Mouse (Mus musculus) kidney, adult 2 months (tissue): ENCODE data around the gene Ccdc171.
A peak's percentile ranks its signal among the peaks of the same experiment; 100 is the strongest.

Experiments used
- CTCF ChIP-seq: fragments of 200-500 bp; conservative IDR thresholded peaks from 2 replicates; pipeline ENCODE4 v1.5.1; 2011; ENCODE audit warnings: low read depth, mild to moderate bottlenecking, control low read depth, low read length, moderate library complexity, mixed read lengths; ENCODE audit not compliant: insufficient read depth, insufficient read length
- POLR2A ChIP-seq: fragments of 200-500 bp; IDR thresholded peaks from one replicate; pipeline ENCODE4 v1.6.1; 2011; ENCODE audit warnings: low read depth, low read length, control low read depth

- peak; percentile 63 for TF ChIP-seq CTCF
- no peak for TF ChIP-seq POLR2A
Observed at GRCm38 (mm10) chr4:83794315-83794922, 269.1 kb downstream of the Ccdc171 start.
